Mouse (Mus musculus): Measurements from ENCODE around the gene Polr2c.
"Not testable (repeated sequence)": the region's sequence is repeated elsewhere in the genome, so short reads cannot be mapped to it uniquely, and the experiment has no call there.

The Polr2c gene

GRCm38 (mm10) chr8:94841183-94841582, 16.1 kb upstream of the Polr2c start:
- no peak for DNase-seq

GRCm38 (mm10) chr8:94850049-94850448, 7.2 kb upstream of the Polr2c start:
- DNase-seq, result no peak

DNA sequence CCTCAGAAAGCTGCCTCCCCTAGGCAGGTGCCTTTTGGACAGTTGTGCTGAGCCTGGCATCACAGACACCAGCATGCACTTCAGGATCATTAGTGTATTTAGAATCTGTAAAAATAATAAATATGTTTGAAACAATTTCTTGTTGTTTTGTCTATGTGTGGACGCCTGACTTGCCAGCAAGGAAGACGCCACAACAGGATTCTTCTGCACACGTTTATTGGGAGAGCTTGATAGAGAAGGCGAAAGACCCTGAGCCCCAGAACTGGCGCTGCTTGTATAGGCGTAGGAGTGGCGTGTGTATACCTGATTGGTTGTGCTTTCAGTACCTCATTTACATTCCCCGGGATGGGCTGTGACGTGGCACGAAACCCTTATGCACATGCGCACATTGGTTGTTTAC, 2.5 kb upstream of the Polr2c start:
- DNase-seq, result not testable (repeated sequence)

GRCm38 (mm10) chr8:94857011-94857345, 272 bp upstream of the Polr2c start:
- no peak for DNase-seq

DNA sequence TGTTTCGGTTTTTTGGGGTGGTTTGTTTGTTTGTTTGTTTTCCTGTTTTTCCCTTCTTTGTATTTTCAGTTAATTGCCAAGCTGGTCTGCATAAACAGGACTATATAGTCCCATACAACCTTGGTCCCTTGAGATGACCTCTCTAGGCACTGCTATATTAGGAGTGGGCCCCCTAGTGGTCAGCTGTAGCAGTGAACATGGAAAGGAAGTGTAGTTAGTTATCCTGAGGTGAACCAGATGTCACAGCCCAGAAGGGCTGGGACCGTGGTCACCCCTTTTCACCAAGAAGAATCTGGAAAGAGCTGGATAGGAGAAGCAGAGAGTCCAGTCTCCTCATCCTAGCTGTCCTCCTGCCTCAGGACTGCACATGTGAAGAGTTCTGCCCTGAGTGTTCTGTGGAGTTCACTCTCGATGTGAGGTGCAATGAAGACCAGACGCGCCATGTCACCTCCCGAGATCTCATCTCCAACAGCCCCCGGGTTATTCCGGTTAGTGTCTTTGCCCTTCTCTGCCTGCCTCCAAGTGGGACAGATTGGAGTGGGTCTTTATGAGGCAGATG, 4.2 kb downstream of the Polr2c start:
- DNase-seq, result peak; percentile 64

DNA sequence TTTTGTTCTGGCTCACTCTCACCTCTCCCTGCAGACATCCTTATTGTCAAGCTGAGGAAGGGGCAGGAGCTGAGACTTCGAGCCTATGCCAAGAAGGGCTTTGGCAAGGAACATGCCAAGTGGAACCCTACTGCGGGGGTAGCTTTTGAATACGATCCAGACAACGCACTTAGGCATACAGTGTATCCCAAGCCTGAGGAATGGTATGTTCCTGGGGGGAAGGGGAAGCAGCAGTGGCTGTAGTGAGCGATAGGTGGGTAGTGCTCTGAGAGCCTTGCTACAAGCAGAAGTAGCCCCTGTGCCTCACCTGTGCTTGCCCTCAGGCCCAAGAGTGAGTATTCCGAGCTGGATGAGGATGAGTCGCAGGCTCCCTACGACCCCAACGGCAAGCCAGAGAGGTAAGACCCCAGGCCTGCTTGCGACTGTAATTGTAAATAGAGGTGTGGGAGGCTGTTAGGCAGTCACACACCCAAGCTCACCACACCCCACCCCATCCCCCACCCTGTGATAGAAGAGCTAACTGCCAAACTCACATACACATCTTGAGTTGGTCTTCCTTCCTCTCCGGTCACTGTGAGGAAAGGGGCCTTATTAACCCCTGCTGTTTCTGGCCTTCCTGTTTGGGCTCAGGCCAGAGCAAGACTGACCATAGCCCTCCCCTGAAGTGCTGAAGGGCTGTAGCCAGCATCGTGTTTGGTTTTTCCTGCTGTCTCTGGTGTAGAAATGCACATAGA, 5.4 kb downstream of the Polr2c start:
- DNase-seq, result no peak

- no peak for DNase-seq
These were observed 6.8 kb downstream of the Polr2c start for GRCm38 (mm10) chr8:94863897-94864673.

DNA sequence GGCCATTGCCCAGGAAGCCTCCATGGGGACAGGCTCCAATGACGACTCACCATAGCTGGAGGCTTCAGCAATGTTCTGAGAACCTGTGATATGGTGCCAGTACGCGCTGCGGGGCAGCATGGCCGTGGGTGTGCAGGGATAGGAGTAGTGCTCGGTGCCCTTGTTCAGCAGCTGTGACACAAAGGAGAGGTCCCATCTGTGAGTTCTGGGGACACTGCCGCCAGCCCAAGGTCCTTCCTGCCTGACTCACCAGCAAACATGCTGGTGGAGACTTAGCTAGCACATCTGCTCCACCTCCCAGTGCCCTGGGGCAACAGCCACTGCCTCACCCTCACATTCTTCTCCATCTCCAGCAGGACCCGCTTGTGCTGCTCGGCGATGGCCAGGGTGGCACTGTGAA, 8.0 kb downstream of the Polr2c start:
- DNase-seq, result no peak

- no peak for DNase-seq
These were observed 9.7 kb downstream of the Polr2c start for GRCm38 (mm10) chr8:94866921-94867320.

DNA sequence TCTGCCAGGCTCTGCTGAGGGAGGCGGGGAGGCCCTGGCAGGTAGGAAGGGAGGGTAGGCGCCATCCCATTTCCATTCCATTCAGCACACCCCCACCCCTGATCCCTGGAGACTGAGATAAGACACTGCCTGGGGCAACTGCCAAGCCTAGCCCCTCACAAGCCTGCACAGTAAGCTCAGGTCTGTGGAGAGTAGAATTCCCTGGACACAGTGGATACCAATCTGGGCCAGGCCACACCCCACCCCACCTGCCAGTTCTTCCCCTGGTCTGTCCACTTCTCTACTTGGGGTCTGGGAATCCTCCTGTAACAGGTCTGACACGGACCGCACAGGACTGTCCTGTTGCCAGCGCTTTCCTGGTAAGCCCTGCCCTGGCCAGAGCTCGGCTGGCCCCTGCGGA, 11.9 kb downstream of the Polr2c start:
- no peak for DNase-seq

DNA sequence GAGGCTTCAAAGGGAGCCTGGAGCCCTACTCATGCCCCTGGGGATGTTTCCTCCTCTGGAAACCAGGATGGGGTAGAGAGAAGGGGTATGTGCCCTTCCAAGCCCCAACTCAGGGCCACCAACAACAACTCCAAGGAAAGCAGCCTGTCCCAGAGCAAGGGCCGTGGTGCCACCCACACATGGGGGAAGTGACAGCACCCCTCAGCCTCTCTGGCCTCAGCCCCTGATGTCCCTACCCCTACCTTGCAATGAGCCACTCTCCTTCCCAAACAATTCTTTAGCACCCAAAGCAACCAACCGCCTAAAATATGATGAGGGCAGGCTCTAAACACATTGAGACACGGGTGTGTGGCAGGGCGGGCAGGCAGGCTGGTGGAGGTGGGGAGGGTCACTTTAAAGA, 12.8 kb downstream of the Polr2c start:
- DNase-seq, result no peak

DNA sequence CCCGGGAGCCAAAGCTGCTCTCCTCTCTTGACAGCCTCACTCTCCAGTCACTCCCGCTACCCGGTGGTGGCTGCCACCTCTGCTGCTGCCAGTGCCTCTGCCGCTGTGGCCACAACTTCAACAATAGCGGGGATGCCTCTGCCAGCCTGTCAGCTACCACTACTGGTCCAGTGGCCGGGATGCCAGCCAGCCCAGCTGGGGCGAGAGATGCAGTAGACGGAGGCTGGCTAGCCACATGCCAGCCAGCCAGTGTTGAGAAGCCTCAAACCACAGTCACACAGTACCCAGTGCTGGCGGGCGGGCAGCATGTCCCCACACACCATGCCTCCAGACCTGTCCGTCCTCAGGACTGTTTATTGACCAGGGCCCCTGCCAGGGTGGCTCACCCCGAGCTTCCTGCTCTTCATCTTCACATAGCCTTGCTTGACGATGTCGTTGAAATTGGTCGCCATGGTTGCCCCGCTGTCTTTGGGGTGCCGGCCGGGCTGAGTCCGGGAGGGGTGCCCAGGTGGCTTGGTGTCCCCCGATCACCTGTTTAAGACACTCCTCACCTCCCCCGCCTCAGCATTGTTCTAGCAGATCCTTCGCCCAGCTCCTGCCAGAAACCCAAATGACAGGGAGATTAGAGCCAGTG, 13.3 kb downstream of the Polr2c start:
- peak; percentile 64 for DNase-seq

DNA sequence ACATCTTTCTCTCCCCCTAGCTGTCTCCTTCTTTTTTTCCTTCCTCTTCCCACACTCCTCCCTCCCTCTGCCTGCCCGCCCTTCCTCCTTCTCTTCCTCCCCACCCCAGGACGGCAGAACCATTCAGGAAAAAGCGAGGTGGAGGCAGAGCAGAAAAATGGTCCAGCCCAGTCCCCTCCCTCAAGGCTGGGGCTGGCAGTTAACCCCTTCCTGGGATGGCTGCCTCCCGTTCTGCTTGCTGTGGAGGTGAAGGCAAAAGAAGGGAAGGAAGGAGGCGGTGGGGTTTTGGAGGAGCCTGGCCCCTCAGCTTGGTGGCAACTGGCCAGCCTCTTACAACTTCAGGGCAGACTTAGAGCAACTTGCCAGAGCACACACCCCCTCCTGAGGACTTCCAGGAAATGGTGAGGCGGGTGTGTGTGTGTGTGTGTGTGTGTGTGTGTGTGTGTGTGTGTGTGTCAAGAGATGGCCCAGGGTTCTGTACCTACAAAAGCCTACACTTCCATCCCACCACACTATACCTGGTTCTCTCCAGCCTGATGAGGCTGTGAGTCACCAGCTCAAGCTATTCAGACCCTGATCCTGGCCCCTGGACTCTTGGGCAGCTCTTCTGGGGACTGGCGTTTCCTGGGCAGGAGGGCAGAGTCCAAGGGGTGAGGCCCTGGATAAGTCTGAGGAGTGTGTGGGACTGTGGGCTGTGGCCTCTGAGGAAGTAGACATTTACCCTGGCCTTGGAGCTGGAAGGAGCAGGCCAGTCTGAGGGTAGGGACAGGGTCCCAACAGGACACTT, 14.1 kb downstream of the Polr2c start:
- peak; percentile 67 for DNase-seq

- no peak for DNase-seq
These were observed 14.9 kb downstream of the Polr2c start for GRCm38 (mm10) chr8:94872156-94872555.

DNA sequence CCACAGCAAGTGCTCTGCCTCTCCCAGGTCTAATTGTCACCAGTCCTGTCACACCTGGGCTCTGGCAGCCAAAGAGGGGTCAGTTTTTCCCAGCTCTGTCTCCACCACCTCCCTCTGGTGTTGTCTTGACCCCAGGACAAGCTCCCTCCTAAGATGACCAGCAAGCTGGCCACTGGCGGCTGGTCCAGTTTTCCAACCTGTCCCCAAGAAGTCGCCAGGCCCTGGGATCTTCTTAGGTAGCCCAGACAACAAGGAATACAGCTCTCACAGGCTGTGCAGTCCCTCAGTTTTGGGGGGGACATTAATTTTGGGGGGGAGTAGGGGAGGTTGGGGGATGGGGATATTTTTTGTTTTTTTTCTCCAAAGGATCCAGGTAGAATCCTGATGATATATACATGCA, 15.3 kb downstream of the Polr2c start:
- DNase-seq, result no peak

DNA sequence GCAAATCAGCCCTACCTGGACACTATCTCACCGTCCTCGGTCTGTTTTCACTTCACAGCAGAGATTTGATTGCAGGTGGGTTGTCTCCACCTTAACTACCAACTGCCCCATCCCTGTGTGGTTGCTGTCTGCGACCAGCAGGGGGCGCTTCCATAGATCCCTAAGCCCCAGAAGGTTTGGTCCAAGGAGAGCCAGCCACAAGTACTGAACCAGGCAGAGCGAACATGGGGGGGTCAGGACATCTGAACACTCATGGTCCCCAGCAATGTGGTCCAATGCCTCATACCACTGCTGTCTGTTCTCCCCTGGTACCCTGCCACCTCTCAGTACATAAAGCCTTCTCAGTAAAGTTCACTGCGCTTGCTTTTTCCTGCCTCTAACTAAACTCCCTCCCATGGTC, 17.1 kb downstream of the Polr2c start:
- DNase-seq, result peak; percentile 73

DNA sequence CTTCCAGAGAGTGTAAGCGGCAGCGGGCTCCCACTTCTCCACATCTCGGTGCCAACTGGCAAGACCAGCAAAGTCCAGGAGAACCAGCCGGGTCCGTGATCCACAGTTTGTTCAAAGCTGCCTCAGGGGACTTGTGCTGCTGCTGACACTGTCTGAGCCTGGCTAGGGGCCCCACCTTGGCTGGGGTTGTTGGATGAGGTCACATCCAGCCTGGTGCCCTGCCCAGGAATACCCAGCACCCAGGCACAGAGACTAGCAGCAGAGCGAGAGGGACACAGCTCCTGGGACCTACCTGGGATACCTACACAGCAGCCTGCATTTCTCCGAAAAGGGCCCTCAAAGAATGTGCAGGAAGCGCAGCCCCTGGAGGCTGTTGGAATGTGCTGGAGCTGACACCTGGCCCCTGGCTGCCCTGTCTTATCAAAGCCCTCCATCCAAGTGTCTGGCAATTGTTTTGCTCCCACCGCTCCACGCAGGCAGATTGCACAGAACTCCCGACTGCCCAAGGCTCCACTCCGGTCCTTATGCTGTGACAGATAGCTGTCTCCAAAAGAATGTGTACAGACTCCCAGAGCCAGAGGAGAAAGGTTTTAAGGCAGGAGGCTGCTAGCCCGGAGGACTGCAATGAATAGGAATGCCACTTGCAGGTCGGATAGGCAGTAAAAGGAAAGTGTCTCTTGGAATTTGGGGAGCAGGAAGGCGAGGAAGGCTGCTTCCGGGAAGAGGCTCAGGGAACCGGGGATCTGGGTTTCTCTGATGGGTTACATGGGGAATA, 18.0 kb downstream of the Polr2c start:
- no peak for DNase-seq

GRCm38 (mm10) chr8:94875871-94876150, 18.6 kb downstream of the Polr2c start:
- DNase-seq, result no peak

DNA sequence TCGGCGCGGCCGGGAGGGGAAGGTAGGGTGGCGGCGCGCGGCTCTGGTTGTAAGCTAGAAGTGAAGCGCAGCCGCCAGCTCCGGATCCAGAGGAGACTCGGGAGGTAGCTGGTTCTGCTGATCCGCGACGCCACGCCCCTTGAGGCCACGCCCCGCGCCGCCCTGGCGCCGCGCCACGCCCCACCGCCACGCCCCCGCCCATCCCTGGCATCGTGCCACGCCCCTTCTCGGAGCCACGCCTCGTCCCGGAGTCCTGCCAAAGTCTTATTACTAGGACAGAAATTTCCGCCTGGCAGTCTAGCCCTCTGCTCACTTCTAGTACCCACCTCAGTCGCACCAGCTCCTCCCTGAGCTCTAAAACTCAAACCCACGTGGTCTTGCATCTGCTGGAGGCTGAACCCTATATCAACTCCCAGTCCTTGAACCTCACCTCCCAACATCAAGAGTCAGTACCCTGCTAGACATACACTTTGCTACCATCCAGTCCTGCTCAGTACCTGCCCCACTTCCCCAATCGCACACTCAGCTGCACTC, 19.0 kb downstream of the Polr2c start, which contains the start of gene Dok4:
TSS of gene Dok4 (minus strand) at position 134 of the 534 bp plus-strand sequence.
- DNase-seq, result peak; percentile 77

DNA sequence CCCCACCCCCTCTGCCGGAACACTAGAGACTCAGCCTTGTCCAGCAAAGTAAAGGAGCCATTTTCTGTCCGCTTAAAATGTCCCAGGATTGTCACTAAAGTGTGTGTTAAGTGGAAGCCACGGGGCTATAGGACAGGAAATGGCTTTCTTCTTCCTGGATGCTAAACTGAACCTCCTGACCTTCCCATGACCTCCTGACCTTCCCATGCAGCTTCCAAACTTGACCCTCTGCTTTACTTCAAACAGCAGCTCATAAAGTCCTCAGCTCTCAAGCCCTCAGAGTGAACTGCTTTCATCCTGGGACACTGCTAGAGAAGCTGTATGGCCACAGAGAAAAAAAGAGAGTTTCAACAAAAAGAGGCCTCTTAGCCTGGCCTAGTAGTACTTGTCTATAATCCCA, 19.6 kb downstream of the Polr2c start:
- no peak for DNase-seq

DNA sequence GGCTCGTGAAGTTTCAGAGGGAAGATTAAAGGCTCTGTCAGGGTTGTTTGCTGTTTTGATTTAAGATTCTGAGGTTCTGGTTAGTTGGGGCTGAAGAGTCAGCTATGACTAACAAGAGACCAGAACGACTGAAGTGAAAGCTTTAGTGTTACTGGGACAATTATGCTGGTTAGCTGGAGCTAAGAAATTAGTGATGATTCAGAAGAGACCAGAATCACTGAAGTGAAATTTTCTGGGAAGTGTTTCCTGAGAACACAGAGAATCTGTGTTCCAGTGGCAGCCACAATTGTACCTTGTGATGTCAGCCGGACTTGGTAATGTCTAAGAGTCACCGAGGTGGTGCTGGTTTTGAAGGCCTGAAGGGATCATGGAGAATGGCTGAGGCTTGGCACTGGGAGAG, 23.5 kb downstream of the Polr2c start:
- no peak for DNase-seq

Measured in right cerebral cortex, postnatal 14 days (tissue).